Mouse (Mus musculus) midbrain, postnatal 0 days (tissue): ENCODE measurements at regions not wholly inside any gene's neighbourhood (a gene's known extent, or its start where the extent isn't known, plus 50 kb on each side); places are given as distances from the start of the nearest gene placed in this dataset.

Experiments used
- ATAC-seq: fragments of 200-750 bp; cut with Nextera tagmentation; 2 replicates; pipeline ENCODE4 v1.8.0; 2017; ENCODE audit warnings: moderate number of reproducible peaks, mild to moderate bottlenecking, moderate TSS enrichment, moderate library complexity; ENCODE audit not compliant: low FRiP score
- DNase-seq: peaks from one replicate; pipeline ENCODE4 v3.0.0-alpha.2; 2015; ENCODE audit warnings: low spot score
- H3K27ac ChIP-seq: fragments of 300-500 bp; sonication (generic); 2 replicates; pipeline ENCODE4 v1.5.1; 2014; ENCODE audit warnings: low read depth, mild to moderate bottlenecking, low read length, mixed read lengths
- H3K27me3 ChIP-seq: fragments of 300-500 bp; sonication (generic); 2 replicates; pipeline ENCODE4 v1.6.1; 2014; ENCODE audit warnings: low read length, control low read depth, mixed read lengths; ENCODE audit not compliant: insufficient read depth
- H3K36me3 ChIP-seq: fragments of 300-500 bp; sonication (generic); 2 replicates; pipeline ENCODE4 v1.6.1; 2014; ENCODE audit warnings: low read length, control low read depth, mixed read lengths; ENCODE audit not compliant: insufficient read depth
- H3K4me1 ChIP-seq: fragments of 300-500 bp; sonication (generic); 2 replicates; pipeline ENCODE4 v1.6.1; 2014; ENCODE audit warnings: mild to moderate bottlenecking, control low read depth, antibody characterized with exemption, low read length, mixed read lengths; ENCODE audit not compliant: insufficient read depth
- H3K4me2 ChIP-seq: fragments of 300-500 bp; sonication (generic); 2 replicates; pipeline ENCODE4 v1.6.1; 2014; ENCODE audit warnings: low read depth, mild to moderate bottlenecking, low read length, mixed read lengths; ENCODE audit not compliant: poor library complexity, severe bottlenecking
- H3K4me3 ChIP-seq: fragments of 300-500 bp; sonication (generic); 2 replicates; pipeline ENCODE4 v1.5.1; 2014; ENCODE audit warnings: low read depth, mild to moderate bottlenecking, low read length, moderate library complexity
- H3K9ac ChIP-seq: fragments of 300-500 bp; sonication (generic); replicated peaks from 2 replicates; pipeline ENCODE4 v1.6.1; 2014; ENCODE audit warnings: mild to moderate bottlenecking, low read length, moderate library complexity, mixed read lengths; ENCODE audit not compliant: poor library complexity, severe bottlenecking
- H3K9me3 ChIP-seq: fragments of 300-500 bp; sonication (generic); 2 replicates; pipeline ENCODE4 v1.6.1; 2016; ENCODE audit warnings: low read length, control low read depth
- CTCF ChIP-seq: IDR thresholded peaks from 2 replicates; pipeline ENCODE4 v1.5.1; 2016; ENCODE audit warnings: antibody characterized with exemption, mild to moderate bottlenecking
- WGBS: fragments of 180-500 bp; shearing (Covaris S2); extraction: QIAGEN DNeasy Blood & Tissue Kit; methylation state at CpG from one replicate; pipeline ENCODE4 v1.1.7; 2014; 5-methylcytosine and 5-hydroxymethylcytosine counted together

GRCm38 (mm10) chr14:105604451-105604850 is 292.2 kb downstream of the Spry2 start:
- no peak for ATAC-seq
- Histone ChIP-seq H3K9ac (no peak overlapping the region), H3K27ac (no peak overlapping the region), H3K27me3 (no peaks in the 10 kb centered on the region), H3K4me1 (no peaks in the 10 kb centered on the region), H3K9me3 (no peaks in the 10 kb centered on the region), H3K36me3 (no peaks in the 10 kb centered on the region), H3K4me3 (no peak overlapping the region), H3K4me2 (no peak overlapping the region)
- no peak for DNase-seq
- no peak for TF ChIP-seq CTCF
- WGBS, result 95% methylated on average over 6 of the region's 6 CpGs

GRCm38 (mm10) chr14:105603047-105603461 is 293.6 kb downstream of the Spry2 start:
- no peak for ATAC-seq
- DNase-seq, result no peak
- Histone ChIP-seq H3K27me3 (no peaks in the 10 kb centered on the region), H3K4me3 (no peak overlapping the region), H3K9me3 (no peaks in the 10 kb centered on the region), H3K9ac (no peak overlapping the region), H3K27ac (no peak overlapping the region), H3K4me1 (no peaks in the 10 kb centered on the region), H3K36me3 (no peaks in the 10 kb centered on the region), H3K4me2 (no peak overlapping the region)
- TF ChIP-seq CTCF, result no peak
- WGBS, result 75% methylated on average over 6 of the region's 6 CpGs

- no peaks in the 10 kb centered on the region for H3K36me3 ChIP-seq
- no peaks in the 10 kb centered on the region for H3K4me1 ChIP-seq
- WGBS, result 86% methylated on average over 23 of the region's 24 CpGs
- DNase-seq (peak; percentile 19), ATAC-seq (no peak)
- no peak overlapping the region for H3K4me3 ChIP-seq
- TF ChIP-seq CTCF, result no peak
- no peaks in the 10 kb centered on the region for H3K27me3 ChIP-seq
- H3K9ac ChIP-seq, result no peak overlapping the region
- no peaks in the 10 kb centered on the region for H3K9me3 ChIP-seq
- no peak overlapping the region for H3K4me2 ChIP-seq
- no peak overlapping the region for H3K27ac ChIP-seq
Observed at GRCm38 (mm10) chr14:105599550-105600453, 296.8 kb downstream of the Spry2 start.

GRCm38 (mm10) chr14:105589751-105590150 is 306.9 kb downstream of the Spry2 start:
- Histone ChIP-seq H3K27ac (peak overlapping the region; percentile 69), H3K4me1 (no peaks in the 10 kb centered on the region), H3K4me2 (no peak overlapping the region), H3K9me3 (no peaks in the 10 kb centered on the region), H3K36me3 (no peaks in the 10 kb centered on the region), H3K9ac (no peak overlapping the region), H3K27me3 (no peaks in the 10 kb centered on the region), H3K4me3 (no peak overlapping the region)
- ATAC-seq (no peak), DNase-seq (peak; percentile 8)
- TF ChIP-seq CTCF, result no peak
- WGBS, result 65% methylated on average over 7 of the region's 7 CpGs

- no peaks in the 10 kb centered on the region for H3K36me3 ChIP-seq
- H3K27me3 ChIP-seq, result no peaks in the 10 kb centered on the region
- H3K9ac ChIP-seq, result no peak overlapping the region
- H3K4me2 ChIP-seq, result no peak overlapping the region
- WGBS, result 81% methylated on average over 20 of the region's 20 CpGs
- H3K27ac ChIP-seq, result peak overlapping the region; percentile 69
- no peak overlapping the region for H3K4me3 ChIP-seq
- TF ChIP-seq CTCF, result no peak
- ATAC-seq (no peak), DNase-seq (no peak)
- no peaks in the 10 kb centered on the region for H3K9me3 ChIP-seq
- H3K4me1 ChIP-seq, result no peaks in the 10 kb centered on the region
Observed at GRCm38 (mm10) chr14:105589261-105589660, 307.4 kb downstream of the Spry2 start.

GRCm38 (mm10) chr14:105588391-105589163 is 308.0 kb downstream of the Spry2 start:
- Histone ChIP-seq H3K4me2 (no peak overlapping the region), H3K36me3 (no peaks in the 10 kb centered on the region), H3K27ac (peak overlapping the region; percentile 69), H3K4me1 (no peaks in the 10 kb centered on the region), H3K9me3 (no peaks in the 10 kb centered on the region), H3K27me3 (no peaks in the 10 kb centered on the region), H3K4me3 (no peak overlapping the region), H3K9ac (no peak overlapping the region)
- ATAC-seq (peak; percentile 87), DNase-seq (peak; percentile 91)
- WGBS, result 48% methylated on average over 15 of the region's 15 CpGs
- no peak for TF ChIP-seq CTCF
